Mouse (Mus musculus) bone marrow, adult 2 months (tissue): ENCODE data around the gene Arhgap9.
"Not testable (repeated sequence)": the region's sequence is repeated elsewhere in the genome, so short reads cannot be mapped to it uniquely, and the experiment has no call there.

Experiments used
- CTCF ChIP-seq: fragments of 200-500 bp; IDR thresholded peaks from 2 replicates; pipeline ENCODE4 v1.5.1; 2011; ENCODE audit warnings: low read length, control low read depth; ENCODE audit not compliant: control insufficient read depth, insufficient read depth
- POLR2A ChIP-seq: fragments of 200-500 bp; IDR thresholded peaks from 2 replicates; pipeline ENCODE4 v1.6.1; 2011; ENCODE audit warnings: low read depth, mild to moderate bottlenecking, control low read depth, low read length, borderline replicate concordance; ENCODE audit not compliant: control insufficient read depth

DNA sequence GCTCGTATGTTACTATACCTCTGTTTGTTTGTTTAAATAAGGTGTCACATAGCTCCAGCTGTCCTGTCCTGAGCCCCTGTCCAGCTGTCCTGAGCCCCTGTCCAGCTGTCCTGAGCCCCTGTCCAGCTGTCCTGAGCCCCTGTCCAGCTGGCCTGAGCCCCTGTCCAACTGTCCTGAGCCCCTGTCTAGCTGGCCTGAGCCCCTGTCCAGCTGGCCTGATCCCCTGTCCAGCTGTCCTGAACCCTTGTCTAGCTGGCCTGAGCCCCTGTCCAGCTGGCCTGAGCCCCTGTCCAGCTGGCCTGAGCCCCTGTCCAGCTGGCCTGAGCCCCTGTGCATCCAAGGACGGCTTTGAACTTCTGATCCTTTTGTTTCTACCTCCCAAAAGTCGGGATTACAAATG is 12.6 kb upstream of the Arhgap9 start:
- TF ChIP-seq CTCF, POLR2A: not testable (repeated sequence)
